Mouse (Mus musculus) erythroblast, embryonic 14.5 days (primary cell): ENCODE data around the gene Ints2.
"Not testable (repeated sequence)": the region's sequence is repeated elsewhere in the genome, so short reads cannot be mapped to it uniquely, and the experiment has no call there.

Experiments used
- GATA1 ChIP-seq: IDR thresholded peaks from 2 replicates; pipeline ENCODE4 v1.6.1; 2012; ENCODE audit warnings: low read length, inconsistent platforms, mixed read lengths
- TAL1 ChIP-seq: IDR thresholded peaks from 3 replicates; pipeline ENCODE4 v1.6.1; 2012; ENCODE audit warnings: low read length, inconsistent platforms, mixed read lengths

DNA sequence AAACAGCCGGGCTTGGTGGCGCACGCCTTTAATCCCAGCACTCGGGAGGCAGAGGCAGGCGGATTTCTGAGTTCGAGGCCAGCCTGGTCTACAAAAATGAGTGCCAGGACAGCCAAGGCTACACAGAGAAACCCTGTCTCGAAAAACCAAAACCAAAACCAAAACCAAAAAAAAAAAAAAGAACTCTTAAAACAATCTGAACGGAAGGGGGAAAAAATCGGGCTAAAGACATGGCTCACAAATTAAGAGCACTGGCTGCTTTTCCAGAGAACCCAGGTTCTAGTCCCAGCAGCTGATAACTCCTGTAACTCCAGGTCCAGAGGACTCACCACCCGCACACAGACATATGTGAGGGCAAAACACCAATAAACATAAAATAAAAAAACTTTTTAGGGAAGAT is 34.8 kb upstream of the Ints2 start:
- TF ChIP-seq GATA1, TAL1: not testable (repeated sequence)
